Mouse (Mus musculus): ENCODE measurements around the gene Nucks1.
A peak's percentile ranks its signal among the peaks of the same experiment; 100 is the strongest.
"Not testable (repeated sequence)": the region's sequence is repeated elsewhere in the genome, so short reads cannot be mapped to it uniquely, and the experiment has no call there.

Gene Nucks1

GRCm38 (mm10) chr1:131910001-131910648, at the start of gene Nucks1:
TSS of gene Nucks1 (plus strand) at chr1:131910534.
- DNase-seq (ENCODE audit: low spot score in 2 of 2), result peak; percentile 99 to 100

- no peak for DNase-seq (ENCODE audit: low spot score in 2 of 2)
Observed at GRCm38 (mm10) chr1:131861811-131862210, 48.5 kb upstream of the Nucks1 start.

GRCm38 (mm10) chr1:131865596-131865995, 44.7 kb upstream of the Nucks1 start:
- no peak for DNase-seq (ENCODE audit: low spot score in 2 of 2)

GRCm38 (mm10) chr1:131866304-131866999, 43.9 kb upstream of the Nucks1 start:
- peak in 1 of 2 experiments; percentile 6 for DNase-seq (ENCODE audit: low spot score in 2 of 2)

GRCm38 (mm10) chr1:131867093-131867945, 43.0 kb upstream of the Nucks1 start, which contains the start of gene Rab29:
TSS of gene Rab29 (plus strand) at chr1:131867224.
- peak; percentile 80 to 90 for DNase-seq (ENCODE audit: low spot score in 2 of 2)

GRCm38 (mm10) chr1:131867946-131868290, 42.4 kb upstream of the Nucks1 start:
- peak in 1 of 2 experiments; percentile 11 for DNase-seq (ENCODE audit: low spot score in 2 of 2)

GRCm38 (mm10) chr1:131869561-131869960, 40.8 kb upstream of the Nucks1 start:
- no peak for DNase-seq (ENCODE audit: low spot score in 2 of 2)

- no peak for DNase-seq (ENCODE audit: low spot score in 2 of 2)
Observed at GRCm38 (mm10) chr1:131872856-131873255, 37.5 kb upstream of the Nucks1 start.

GRCm38 (mm10) chr1:131879816-131880215, 30.5 kb upstream of the Nucks1 start:
- DNase-seq (ENCODE audit: low spot score in 2 of 2), result no peak

GRCm38 (mm10) chr1:131882787-131883186, 27.5 kb upstream of the Nucks1 start:
- DNase-seq (ENCODE audit: low spot score in 2 of 2), result peak; percentile 5 to 51

GRCm38 (mm10) chr1:131886173-131886572, 24.2 kb upstream of the Nucks1 start:
- DNase-seq (ENCODE audit: low spot score in 2 of 2), result no peak

- DNase-seq (ENCODE audit: low spot score in 2 of 2), result no peak
Observed at GRCm38 (mm10) chr1:131886641-131887040, 23.7 kb upstream of the Nucks1 start.

GRCm38 (mm10) chr1:131890043-131890658, 20.2 kb upstream of the Nucks1 start:
- no peak for DNase-seq (ENCODE audit: low spot score in 2 of 2)

- DNase-seq (ENCODE audit: low spot score in 2 of 2), result no peak
Observed at GRCm38 (mm10) chr1:131891436-131891835, 18.9 kb upstream of the Nucks1 start.

GRCm38 (mm10) chr1:131902679-131903078, 7.7 kb upstream of the Nucks1 start:
- no peak for DNase-seq (ENCODE audit: low spot score in 2 of 2)

GRCm38 (mm10) chr1:131903251-131903650, 7.1 kb upstream of the Nucks1 start:
- DNase-seq (ENCODE audit: low spot score in 2 of 2), result no peak

GRCm38 (mm10) chr1:131905497-131905896, 4.8 kb upstream of the Nucks1 start:
- peak in 1 of 2 experiments; percentile 12 for DNase-seq (ENCODE audit: low spot score in 2 of 2)

GRCm38 (mm10) chr1:131908456-131908855, 1.9 kb upstream of the Nucks1 start:
- DNase-seq (ENCODE audit: low spot score in 2 of 2), result no peak

- not testable (repeated sequence) for DNase-seq (ENCODE audit: low spot score in 2 of 2)
Observed at GRCm38 (mm10) chr1:131909236-131909635, 1.1 kb upstream of the Nucks1 start.

GRCm38 (mm10) chr1:131910674-131911558, 582 bp downstream of the Nucks1 start:
- peak; percentile 86 to 90 for DNase-seq (ENCODE audit: low spot score in 2 of 2)

GRCm38 (mm10) chr1:131917634-131918033, 7.3 kb downstream of the Nucks1 start:
- DNase-seq (ENCODE audit: low spot score in 2 of 2), result no peak

All from thymus, postnatal 10 days (tissue).